Mouse (Mus musculus) thymus, postnatal 10 days (tissue): ENCODE data around the gene Selenoo.

Source experiments
- DNase-seq, 2 experiments: peaks; one replicate each; pipeline ENCODE4 v3.0.0; 2021; ENCODE audit warnings: low spot score in 2 of 2

Gene Selenoo

DNA sequence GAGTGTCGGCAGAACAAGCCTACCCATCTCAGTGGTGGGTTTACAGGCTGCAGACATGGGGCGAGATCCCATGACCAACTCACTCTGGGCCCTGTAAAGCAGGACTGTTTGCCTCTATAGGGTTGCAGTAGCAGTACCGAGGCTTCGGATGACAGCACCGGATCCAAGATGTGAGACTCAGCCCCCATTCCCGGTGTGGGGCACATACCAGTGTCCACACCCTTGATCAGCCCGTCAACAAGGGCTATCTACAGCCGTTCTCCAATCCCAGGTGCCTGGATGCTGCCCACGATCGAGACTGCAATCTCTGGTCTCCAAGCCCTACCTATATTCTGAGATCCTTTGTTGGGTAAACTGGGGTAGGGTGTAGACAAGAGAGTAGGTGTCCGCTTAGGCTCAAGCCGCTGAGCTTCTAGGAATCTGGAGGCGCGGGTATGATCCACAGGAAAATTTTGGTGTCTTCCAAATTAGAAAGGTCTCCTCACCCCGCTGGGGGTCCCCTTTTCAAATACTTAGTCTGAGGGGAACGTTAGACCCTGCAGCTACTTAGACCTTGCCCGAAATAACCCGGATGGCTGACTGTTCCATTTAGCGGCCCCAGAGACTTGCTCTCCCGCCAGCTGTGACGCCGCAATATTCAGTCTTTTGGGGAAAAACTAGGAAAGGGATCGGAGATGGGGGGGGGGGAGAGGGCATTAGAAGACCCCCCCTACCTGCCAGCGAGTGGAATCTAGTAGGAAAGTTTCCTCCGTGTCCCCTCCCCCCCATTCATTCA is 59.8 kb downstream of the Selenoo start:
- no peak for DNase-seq

DNA sequence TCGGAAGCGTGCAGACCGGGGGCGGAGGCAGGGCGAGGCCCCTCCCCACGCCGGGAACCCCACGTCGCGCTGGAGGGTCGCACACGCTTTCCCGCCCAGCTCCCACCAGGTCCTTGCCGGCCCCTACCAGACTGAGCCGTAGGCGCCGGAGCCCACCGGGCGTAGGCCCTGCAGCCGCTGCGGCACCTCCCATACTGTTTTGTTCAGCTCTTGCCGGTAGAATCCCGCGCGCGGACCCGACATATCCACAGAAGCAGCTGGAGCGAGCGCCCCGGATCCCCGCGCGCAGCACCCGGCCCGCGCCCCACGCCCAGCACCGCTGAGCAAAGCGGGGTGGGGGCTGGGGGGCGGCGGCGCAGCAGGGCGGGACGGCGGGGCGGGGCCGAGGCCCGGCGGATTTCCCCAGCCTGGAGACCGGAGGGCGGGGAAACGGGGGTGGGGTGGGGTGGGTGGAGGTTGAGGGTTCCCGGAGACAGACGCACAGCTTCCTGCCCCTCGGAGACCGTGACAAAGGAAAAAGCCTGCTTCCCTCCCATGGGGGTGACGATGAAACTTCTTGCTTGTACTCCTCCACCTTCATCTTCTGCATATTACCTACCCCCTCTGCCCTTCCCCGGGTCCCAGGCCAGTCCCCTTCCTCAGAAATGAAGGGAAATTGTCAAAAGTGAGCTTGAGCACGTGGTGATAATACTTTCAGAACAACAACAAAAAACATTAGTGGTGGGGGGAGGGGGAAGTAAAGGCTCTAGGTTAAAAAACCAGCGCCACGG is 60.6 kb downstream of the Selenoo start, which contains the start of gene Mapk11:
Gene Mapk11 (minus strand): TSS at position 358 of the 770 bp plus-strand sequence.
- DNase-seq = peak; percentile 46 to 62
